Mouse (Mus musculus): ENCODE results near the gene Pard3b.

The Pard3b gene

DNA sequence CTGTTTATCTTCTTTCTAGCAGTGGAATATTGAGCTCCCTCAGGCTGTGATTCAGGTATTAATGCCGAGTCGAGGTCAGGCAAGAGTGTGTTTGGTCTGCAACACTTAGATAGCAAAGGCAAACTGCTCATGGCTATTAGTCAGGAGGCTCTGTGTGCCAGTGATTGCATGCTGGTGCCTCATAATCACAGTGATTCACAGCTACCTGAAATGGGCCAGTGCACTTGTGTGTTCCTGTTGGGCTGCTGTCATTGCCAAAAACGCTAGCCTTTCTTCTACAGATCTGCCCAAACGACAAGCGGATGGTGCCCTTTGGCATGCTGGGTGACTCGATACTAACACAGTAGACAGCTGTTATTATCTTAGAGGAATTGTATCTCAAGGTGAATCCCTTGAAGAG, 416.7 kb downstream of the Pard3b start:
- in situ Hi-C loops (cut with MboI; ENCODE audit: unreplicated experiment in 2 of 2), result no loop called here

DNA sequence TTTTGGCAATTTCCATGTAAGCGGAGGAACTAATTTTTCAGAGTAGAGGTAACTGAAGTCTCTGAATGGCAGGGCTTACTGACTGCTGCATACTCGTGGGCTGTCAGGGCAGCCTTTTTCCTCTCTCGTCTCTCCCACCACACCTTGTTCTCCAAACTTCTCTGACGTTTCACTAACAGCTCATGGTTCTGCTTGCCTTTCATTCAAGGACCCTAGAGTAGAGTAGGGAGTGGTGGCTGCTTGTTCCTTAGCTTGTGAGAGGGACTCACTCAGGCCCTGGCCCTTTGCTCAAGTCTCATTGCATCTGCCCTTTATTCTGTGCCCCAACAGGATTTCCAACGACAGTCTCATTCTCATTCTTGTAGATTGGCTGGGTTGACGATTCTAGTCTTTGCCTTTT, 432.0 kb downstream of the Pard3b start:
- in situ Hi-C loops (cut with MboI; ENCODE audit: unreplicated experiment in 2 of 2), result no loop called here

DNA sequence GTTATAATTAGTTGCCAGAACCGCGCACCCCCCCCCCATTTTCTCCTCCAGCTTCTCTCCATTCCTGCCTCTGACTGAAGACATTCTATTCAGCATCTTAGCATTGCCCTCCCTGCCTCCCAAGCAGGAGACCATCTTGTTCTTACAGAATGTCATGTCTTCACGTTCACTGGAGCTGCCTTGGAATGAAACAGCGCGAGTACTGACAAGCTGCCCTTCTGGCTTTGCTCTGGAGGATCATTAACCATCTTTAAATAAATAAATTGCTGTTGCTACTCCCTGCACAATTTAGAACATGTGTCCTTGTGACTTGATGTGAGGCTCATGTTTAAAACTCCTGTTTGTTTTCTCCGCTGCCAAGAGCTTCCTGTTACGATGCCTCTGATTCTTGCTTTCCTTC, 432.5 kb downstream of the Pard3b start:
- in situ Hi-C loops (cut with MboI; ENCODE audit: unreplicated experiment in 2 of 2), result no loop called here

DNA sequence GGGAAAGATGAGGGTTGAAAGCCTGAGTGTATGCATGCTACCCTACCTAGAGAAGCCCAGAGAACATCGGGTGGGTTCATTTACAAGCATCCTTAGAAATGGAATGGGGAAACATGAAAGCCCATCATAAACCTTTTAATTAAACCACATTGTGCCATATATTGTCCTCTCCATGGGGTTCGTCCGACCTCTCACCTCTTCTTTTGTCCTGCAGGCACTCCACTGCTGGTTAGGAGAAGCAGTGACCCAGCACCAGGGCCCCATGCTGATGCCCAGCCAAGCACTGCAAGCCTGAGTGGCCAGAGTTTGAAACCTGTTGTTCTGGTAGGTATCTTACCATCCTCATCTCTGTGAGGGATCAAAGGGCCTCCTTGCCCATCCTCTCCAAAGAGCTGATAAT, 437.5 kb downstream of the Pard3b start:
- in situ Hi-C loops (cut with MboI; ENCODE audit: unreplicated experiment in 2 of 2), result no loop called here

DNA sequence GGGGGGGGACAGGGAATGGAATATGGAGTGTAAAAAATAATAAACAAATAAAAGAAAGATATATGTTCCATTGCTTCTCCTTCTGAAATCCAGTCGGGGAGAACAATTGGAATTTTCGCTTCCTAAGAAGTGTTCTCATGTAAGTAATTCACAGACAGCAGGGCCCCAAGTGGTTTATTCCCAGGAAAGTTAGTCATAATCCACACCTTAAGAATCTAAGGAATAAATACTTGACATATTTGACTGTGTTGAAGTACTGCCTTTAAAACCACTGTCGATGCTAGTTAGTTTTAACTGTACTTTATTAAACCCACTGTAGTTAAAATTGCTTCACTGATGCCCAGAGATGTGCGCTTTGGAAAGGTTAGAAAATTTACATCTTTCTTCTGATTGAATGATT, 442.5 kb downstream of the Pard3b start:
- in situ Hi-C loops (cut with MboI; ENCODE audit: unreplicated experiment in 2 of 2), result no loop called here

DNA sequence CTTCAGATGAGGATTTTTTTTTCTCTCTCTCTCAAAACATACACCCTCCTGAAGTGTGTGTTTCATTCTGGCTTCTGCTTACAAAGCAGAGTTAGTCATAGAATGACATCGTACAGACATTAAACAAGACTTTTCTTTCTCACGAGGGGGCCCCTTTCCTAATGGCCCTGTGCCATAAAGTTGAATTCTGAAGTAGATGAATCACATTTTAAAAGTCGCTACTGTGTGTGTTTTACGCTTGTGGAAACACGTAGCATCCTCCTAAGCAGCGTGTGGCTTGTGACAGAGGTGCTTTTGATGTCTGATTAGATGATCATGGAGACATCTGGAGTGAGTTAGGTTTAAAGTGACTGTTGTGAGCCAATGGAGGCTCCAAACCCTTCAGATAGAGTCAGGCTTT, 447.4 kb downstream of the Pard3b start:
- in situ Hi-C loops (cut with MboI; ENCODE audit: unreplicated experiment in 2 of 2), result no loop called here

DNA sequence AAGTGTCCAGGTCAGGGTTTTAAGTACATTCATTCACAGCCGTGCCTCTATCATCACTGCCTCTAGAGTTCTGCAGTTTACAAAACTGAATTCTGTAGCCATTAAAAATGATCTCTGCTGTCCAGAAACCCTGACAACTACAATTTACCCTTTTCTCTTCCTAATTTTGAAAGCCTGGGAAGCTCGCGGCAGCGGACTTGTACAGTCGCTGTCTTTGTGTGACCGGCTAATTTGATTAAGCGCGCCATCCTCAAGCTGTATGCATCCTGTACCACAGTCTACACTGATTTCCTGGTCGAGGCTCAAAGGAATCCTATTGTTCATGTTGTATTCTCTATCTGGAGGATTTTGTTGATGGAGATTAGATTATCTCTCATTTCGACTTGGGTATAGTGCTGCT, 448.8 kb downstream of the Pard3b start:
- in situ Hi-C loops (cut with MboI; ENCODE audit: unreplicated experiment in 2 of 2), result no loop called here

DNA sequence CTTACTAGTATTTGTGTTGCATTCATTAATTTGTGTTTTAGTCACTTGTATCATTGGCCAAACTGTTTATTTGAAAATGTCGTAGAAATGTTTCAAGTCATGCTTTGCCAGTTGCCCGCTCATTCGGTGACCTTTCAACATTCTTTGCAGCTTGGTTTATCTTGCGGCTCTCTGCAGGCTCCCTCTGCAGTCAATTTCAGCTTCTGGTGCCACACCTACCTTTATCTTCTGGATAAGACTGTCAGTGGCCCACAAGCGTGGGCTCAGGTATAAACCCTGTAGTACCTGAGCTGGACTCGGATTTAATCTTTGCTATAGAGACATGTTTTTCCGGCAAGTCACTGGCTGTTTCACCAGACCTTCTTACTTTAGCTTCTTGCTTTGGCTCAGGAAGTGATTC, 456.3 kb downstream of the Pard3b start:
- in situ Hi-C loops (cut with MboI; ENCODE audit: unreplicated experiment in 2 of 2), result no loop called here

DNA sequence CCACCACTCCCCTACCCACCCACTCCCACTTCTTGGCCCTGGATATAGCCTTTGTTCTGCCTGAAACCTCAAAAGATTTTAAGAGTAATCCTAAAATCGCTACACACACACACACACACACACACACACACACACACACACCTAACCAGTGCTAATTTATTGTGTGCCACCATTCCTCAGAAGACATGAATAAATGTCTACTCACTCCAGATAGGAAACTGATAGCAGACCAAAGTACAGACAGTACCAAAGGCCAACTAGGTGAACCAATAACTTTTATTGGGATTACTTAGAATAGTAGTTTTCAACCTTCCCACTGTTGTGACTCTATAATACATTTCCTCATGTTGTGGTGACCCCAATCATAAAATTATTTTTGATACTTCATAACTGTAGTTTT, 483.8 kb downstream of the Pard3b start:
- in situ Hi-C loops (cut with MboI; ENCODE audit: unreplicated experiment in 2 of 2), result no loop called here

DNA sequence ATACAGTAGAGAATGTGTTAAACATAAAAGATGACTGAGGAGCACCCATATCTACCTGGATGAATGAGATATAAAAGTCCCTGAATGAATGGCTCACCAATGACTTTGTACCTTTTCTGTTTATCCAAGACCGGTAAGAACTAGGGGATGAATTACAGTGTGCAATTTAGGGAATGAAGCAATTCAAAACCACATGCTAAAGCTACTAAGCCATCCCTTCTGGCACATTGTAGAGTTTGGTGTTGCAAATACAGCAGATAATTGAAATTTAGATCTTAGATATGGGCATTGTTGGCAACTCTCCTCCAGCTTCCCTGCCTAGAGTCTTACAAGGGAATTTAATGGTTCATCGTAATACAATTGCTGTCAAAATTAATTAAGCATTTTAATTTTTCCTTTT, 490.6 kb downstream of the Pard3b start:
- in situ Hi-C loops (cut with MboI; ENCODE audit: unreplicated experiment in 2 of 2), result no loop called here

DNA sequence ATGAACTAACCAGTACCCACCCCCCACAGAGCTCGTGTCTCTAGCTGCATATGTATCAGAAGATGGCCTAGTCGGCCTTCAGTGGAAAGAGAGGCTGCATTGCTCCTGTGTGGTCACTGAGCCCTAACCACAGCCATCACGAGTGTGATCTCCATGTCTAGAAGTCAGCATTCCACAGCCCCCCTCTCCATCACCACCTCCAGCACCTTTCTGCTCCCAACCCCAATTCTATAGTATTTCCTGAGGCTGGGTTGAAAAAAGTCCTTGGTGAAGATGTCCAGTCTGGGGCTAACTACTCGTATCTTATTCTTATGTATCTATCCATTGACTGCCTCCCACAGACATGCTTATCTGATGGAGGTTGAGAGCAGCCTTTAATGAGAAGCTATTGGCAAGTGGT, 509.5 kb downstream of the Pard3b start:
- in situ Hi-C loops (cut with MboI; ENCODE audit: unreplicated experiment in 2 of 2), result no loop called here

DNA sequence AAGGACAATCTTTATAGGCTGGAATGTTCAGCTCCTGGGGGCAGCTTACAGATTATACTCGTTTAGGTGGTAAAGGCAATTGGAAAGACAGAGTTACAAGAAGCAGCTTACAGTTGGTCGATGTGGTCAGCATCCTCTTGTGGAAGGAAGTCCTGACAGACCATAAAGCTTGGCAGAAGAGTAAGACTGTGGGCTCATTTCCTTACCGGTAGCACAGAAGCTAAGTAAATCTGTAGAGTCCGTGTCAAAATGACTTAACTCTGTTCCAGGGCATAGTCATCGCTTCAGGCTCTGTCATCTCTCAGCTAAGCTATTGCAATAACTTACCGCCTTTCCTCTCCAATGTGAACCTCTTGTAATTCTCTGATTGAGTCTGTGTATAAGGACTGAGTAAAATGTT, 510.2 kb downstream of the Pard3b start:
- in situ Hi-C loops (cut with MboI; ENCODE audit: unreplicated experiment in 2 of 2), result no loop called here

DNA sequence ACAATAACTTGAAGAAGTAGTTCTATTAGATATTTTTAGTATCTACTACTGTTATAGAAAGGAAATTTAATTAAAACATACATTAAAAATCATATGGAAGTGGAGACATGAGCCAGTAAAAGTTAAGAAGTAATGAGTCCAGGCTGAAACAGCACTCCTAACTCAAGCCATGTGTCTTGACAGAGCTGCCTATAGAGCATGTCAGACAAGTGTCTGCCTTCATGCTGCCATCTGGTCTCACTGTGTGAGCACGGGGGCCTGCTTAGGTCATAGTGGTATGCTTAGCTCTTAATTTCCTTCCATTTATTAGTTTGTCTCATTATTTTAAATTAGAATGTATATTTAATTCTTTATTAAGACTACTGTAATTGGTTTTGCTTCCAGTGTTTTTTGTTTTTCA, 517.3 kb downstream of the Pard3b start:
- in situ Hi-C loops (cut with MboI; ENCODE audit: unreplicated experiment in 2 of 2), result no loop called here

DNA sequence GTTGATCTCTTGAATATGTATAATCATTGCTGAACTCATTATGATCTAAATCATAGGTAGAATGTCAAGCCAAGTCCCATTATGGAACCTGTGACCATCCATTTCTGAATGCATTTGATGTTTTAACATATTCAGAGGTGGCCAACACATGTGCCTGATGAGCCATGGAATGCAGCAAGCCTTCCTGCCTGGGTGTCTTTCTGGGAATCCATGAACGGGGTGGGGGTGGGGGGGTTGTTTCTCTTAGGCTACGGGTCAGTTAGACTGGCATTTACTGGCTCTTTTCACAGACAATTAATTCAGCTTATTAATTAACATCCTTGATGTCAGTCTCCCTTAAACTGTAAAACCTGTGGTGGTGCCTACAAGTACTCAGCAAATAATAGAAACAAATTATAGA, 521.0 kb downstream of the Pard3b start:
- in situ Hi-C loops (cut with MboI; ENCODE audit: unreplicated experiment in 2 of 2), result no loop called here

DNA sequence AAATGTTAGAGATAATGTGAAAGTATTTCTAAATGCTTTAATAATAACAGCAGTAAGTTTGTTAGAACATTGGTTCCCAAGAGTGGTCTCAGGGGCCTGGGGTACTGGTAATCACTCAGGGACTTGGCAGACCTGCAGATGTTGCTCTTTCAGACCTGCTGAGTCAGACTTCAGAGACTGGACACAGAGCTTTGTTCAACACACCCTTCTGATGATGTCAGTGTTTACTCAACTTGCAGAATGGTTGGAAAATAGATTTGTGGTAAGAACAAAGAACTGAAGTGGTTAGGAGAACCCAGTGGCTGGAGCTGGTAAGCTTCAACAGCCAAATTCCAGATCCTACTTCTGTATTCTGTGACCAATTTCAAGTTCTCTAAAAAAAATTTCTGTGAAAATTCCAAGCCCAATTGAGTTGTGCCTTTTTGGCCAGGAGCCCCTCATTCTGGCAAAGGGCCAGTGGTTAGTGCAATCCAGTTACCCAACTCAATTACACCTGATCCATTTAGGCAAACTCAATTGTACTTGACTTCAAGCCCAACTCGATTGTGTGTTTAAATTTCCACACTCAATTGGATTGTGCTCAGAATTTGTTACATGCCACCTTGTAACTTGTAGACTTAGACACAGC, 536.5 kb downstream of the Pard3b start:
- in situ Hi-C loops (cut with MboI; ENCODE audit: unreplicated experiment in 2 of 2), result no loop called here

DNA sequence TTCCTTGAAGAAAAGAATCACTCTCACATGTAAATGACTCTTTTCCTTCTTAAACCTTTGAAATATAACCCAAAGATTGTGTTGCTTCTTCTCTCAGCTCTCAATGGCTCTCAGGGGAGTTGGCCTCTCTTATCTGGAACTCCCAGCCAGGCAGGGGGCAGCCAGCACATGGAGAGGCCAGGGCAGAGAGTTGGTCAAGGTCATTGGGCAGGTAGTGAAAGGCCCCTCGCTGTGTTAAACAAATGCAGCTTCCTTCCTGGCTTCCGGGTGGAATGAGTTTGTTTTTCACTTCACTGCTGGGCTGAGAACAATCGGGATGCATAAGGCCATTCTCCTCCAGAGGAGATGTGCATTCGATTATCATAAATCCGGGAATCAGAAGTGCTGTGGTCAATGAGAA, 543.0 kb downstream of the Pard3b start:
- in situ Hi-C loops (cut with MboI; ENCODE audit: unreplicated experiment in 2 of 2), result no loop called here

DNA sequence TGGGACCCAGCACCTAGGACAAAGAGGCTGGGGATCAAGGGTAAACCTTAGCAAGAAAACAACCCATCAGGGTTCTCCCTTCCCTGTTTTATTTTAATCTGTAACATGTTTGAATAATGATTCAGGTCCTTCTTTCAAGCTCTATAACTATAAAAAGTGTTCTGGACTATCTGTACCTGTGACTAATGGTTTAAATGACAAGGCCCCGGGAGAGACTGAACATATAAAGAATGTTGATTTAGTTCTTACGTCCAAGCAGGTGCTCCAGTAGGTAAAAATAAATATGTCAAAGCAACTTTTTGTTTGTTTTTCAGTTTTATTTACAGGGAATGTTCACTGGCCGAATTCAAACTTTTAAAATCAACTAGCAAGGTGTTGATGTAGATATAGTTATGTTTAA, 544.0 kb downstream of the Pard3b start:
- in situ Hi-C loops (cut with MboI; ENCODE audit: unreplicated experiment in 2 of 2), result no loop called here

DNA sequence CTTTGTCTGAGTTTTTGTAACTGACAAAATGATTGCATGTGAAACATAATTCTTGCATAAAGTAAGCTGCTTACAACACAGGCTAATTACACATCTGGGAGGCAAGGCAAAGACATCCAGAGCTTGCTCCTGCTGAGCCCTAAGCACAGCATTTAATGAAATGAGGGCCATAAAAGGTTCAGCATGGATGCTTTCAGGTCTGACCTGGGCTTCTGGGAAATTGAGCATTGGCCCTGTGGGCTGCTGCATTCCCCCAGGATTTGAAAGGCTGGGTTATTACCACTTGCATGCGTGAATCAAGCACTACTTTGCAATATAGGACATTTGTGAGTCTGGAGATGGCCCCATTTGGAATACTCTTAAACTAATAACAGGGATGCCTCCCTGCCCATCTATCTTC, 552.2 kb downstream of the Pard3b start:
- in situ Hi-C loops (cut with MboI; ENCODE audit: unreplicated experiment in 2 of 2), result no loop called here

DNA sequence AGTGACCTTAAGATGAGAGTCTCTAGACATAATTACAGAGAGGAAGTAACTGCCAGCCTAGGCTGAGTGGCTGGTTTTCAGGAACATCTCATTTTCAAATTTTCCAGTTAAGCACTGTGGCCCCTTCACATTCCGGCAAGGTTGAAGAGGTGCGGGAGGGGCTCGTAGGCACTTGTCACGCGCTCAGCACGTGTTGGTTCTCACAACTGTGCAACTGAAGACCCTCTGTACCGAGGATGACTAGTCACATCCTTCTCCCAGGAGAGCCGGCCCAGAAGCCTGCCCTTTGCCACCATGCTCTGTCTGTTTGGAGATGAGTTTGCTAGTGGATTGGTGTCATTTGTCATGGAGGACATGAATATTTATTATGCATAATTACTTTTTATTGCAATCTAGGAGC, 558.9 kb downstream of the Pard3b start:
- in situ Hi-C loops (cut with MboI; ENCODE audit: unreplicated experiment in 2 of 2), result no loop called here

DNA sequence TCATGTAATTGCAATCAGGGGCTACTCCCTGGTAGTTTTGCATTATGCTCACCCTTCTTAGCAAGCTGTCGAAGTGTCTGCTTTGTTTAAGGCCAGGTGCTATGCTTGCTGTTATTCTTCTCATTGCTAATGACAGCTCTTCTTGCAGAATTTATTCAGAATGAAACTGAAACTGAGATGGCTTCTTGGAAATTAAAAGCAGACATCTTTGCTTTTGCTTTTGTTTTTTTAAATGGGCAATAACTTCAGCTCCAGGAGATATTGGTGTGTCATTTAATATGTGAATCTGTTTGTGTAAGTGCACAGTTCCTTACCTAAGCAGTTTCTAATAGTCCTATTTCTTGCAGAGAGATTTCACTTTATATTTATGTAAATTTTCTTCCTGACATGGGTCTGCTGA, 562.3 kb downstream of the Pard3b start:
- in situ Hi-C loops (cut with MboI; ENCODE audit: unreplicated experiment in 2 of 2), result no loop called here

DNA sequence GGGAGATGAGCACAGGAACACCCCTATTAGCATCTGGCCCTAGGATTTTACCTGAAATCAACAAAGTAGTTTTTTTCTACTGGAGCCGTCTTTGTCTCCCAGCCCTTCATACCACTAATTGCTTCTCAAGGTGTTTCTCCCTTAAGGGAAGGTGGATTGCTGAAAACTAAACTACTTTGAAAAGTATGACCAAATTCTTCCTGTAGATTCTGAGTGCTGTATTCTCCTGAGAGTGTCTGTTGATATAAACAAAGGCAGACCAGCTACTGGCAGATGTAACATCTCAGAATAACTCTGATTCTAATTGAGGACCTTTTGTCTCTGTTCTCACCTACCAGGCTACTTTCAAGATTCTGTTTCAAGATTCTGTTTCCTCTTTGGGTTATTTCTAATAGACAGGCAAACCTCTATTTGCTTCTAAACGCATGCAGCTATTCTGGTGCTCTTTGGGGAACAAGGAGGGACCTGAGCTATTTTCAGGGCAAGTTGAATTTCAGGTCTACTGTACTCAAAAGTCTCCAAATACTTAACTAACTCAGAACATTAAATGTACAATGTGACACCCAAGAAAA, 563.1 kb downstream of the Pard3b start:
- in situ Hi-C loops (cut with MboI; ENCODE audit: unreplicated experiment in 2 of 2), result no loop called here

DNA sequence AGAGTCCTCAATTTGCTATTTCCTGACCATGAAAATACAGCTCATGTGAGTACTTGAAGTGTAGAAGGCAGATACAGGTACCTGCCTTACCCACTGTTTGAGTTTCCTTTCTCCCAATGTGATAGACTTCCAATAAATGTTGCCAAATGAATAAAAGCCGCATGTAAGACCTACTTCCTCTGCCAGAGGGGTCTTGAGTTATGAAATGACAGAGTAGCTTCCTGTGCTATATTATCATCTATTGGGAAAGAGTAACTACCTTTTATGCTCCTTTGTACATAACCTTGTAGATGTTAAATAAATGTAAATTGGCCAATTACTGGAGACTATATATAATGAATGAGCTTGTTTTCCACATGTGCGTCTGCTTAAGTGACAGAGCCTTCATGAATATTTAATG, 574.7 kb downstream of the Pard3b start:
- in situ Hi-C loops (cut with MboI; ENCODE audit: unreplicated experiment in 2 of 2), result no loop called here

DNA sequence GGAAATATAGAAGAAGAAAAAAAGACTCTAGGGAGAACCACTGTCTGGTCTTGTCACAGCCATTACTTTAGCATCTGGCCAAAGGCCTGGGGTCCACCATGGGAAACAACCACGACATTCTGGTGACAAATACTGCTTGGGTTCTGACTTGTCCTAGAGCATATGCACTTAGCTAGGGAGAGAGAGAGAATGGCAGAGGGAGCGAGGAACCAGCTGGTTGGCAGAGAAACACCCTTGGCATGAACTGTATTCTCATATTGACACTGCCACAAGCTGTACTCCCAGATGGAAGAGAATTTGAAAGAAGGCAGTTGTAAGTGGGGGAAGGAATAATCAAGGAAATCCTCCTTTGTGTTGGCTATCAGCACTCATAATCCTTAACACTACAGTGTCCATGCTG, 577.2 kb downstream of the Pard3b start:
- in situ Hi-C loops (cut with MboI; ENCODE audit: unreplicated experiment in 2 of 2), result no loop called here
